Mouse (Mus musculus): ENCODE measurements around the gene Prpf38a. TPM values are rescaled to one million over a fixed set of nuclear protein-coding genes. Genes with fewer than 3 reads are reported as not detected.

Prpf38a gene
- polyA plus RNA-seq (2012; rRNA removed) = 31.8 and 34.6 TPM in 2 replicates

DNA sequence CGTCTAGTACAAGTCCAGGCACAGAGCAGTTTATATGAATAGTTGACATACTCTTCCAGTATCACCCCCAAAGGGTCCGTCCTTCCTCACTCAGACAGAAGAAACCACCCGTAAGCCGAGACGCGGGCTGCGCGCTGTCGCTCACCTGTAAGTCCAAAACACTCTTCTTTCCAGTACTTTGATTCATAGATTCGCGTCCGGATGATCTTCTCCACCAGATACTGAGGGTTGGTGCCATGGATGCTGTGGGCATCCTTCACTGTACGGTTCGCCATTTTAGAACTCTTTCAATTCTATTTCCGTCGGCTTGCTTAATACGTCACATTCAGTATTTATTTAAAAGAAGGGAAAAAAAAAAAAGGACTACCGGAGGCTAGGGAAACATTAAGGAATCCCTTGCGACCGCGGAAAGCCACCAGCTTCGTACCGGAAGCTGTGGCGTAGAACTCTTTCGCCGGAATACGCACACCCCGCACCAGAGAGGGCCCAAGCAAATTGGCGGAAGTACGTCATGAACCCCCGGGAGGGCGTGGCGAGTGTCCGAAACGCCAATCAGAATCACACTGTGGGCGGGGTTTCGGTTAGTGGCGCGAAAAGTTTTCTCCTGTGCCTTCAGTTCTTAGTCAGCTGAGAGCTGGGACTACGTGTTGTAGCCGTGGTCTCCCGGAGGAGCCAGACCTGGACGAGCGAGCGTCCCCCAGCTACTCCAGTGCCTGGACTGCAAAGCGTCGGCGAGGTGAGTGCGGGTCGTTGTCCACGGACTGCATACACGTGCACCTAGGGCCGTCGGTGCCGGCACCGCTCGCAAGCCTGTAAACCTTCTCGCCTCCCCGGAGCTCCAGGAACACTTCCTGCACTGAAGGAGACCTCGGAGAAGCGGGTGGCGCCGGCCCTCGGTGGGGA lies at the start of gene Prpf38a, which contains the start of gene Orc1:
TSS of gene Prpf38a (minus strand) at position 497 of the 903 bp plus-strand sequence.
TSS of gene Orc1 (plus strand) at position 584 of the 903 bp plus-strand sequence.
- DNase-seq = peak; percentile 96 to 97
- under 1% methylated on average over 64 of the region's 64 CpGs for WGBS
- TF ChIP-seq POLR2A (IDR thresholded peaks at IDR 0.05; ENCODE audit: borderline replicate concordance, insufficient read depth, low read length) = peak; percentile 77; the same call in 1 of the 2 replicates
- TF ChIP-seq CTCF (IDR thresholded peaks at IDR 0.05; ENCODE audit: borderline replicate concordance, insufficient read depth, low read depth, low read length) = no peak
- peak within 1 kb of the TSS; percentile 35; the same call in 1 of the 2 replicates for H3K27ac ChIP-seq (ENCODE audit: insufficient read depth, low read length)
- H3K4me3 ChIP-seq (replicated peaks; ENCODE audit: insufficient read depth, low read depth, low read length) = peak within 1 kb of the TSS; percentile 90
- H3K4me1 ChIP-seq (ENCODE audit: control insufficient read depth, insufficient read depth, low read length) = no peaks in the 10 kb centered on the region
- no peaks in the 10 kb centered on the region for H3K27me3 ChIP-seq (ENCODE audit: control insufficient read depth, insufficient read depth, low read length)

DNA sequence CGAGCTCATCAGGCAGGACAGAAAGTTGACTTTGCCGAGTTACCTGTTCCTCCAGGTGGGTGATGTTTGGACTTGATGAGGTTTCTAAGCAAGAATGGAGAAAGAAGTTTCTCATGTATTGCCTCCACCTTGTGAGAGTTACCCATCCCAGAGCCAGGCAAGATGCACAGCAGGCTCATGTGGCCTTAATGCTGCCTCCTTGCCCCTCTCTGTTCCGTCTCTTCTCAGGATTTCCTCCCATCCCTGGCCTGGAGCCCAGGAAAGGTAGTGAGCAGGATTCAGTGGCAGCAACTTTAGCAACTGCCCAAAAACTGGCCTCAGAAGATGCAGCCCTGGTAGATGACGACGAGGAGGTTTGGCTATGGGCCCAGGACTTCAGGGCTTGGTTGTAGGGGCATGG lies 47.9 kb upstream of the Prpf38a start:
- no peak for DNase-seq
- Histone ChIP-seq H3K27ac (ENCODE audit: insufficient read depth, low read length) (no peak overlapping the region), H3K4me3 (replicated peaks; ENCODE audit: insufficient read depth, low read depth, low read length) (no peak overlapping the region), H3K4me1 (ENCODE audit: control insufficient read depth, insufficient read depth, low read length) (no peaks in the 10 kb centered on the region; the same call in 1 of the 2 replicates), H3K27me3 (ENCODE audit: control insufficient read depth, insufficient read depth, low read length) (no peaks in the 10 kb centered on the region)
- WGBS = 56% methylated on average over 5 of the region's 5 CpGs
- TF ChIP-seq CTCF (IDR thresholded peaks at IDR 0.05; ENCODE audit: borderline replicate concordance, insufficient read depth, low read depth, low read length) (no peak), POLR2A (IDR thresholded peaks at IDR 0.05; ENCODE audit: borderline replicate concordance, insufficient read depth, low read length) (no peak)

DNA sequence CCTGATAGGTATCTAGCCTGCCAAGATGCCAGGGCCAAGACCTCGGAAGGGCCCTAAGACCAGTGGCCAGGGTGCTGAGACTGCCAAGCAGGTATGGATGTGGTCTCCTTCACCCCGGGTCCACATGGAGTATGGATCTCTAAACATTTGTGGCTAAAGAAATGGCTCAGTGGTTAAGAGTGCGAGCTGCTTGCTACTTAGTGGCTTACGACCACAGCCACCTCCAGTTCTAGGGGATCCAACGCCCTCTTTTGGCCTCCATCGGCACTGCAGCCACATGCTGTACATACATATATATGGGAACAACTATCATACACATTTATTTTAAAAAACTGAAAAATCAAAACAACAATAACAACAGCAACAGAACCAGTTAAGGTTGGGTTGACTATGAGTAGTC lies 42.4 kb upstream of the Prpf38a start:
- Histone ChIP-seq H3K4me1 (ENCODE audit: control insufficient read depth, insufficient read depth, low read length) (peaks cover 9% of the 10 kb centered on the region), H3K27me3 (ENCODE audit: control insufficient read depth, insufficient read depth, low read length) (no peaks in the 10 kb centered on the region), H3K4me3 (replicated peaks; ENCODE audit: insufficient read depth, low read depth, low read length) (no peak overlapping the region), H3K27ac (ENCODE audit: insufficient read depth, low read length) (no peak overlapping the region)
- TF ChIP-seq POLR2A (IDR thresholded peaks at IDR 0.05; ENCODE audit: borderline replicate concordance, insufficient read depth, low read length) (no peak), CTCF (IDR thresholded peaks at IDR 0.05; ENCODE audit: borderline replicate concordance, insufficient read depth, low read depth, low read length) (no peak; the same call in 1 of the 2 replicates)
- DNase-seq = peak in 1 of 2 experiments; percentile 33
- 97% methylated on average over 6 of the region's 6 CpGs for WGBS

DNA sequence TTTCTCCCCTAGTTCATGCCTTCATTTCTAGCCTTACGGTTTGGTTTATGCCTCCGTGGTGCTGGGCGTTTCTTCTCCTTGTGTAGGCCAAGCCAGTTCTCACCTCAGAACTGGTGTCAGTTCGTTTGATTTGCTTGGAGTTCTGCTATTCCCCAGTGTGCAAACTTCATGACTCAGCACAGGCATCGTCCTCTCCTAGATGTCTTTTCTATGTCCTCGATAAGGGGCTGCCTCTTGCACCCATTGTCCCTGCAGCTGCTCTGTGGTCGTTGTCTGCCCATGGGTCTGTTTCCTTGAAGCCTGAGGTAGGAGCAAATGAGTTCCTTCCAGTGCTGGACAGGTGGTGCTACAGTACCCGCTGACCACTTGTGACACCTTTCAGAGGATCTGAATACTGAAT lies 41.4 kb upstream of the Prpf38a start:
- Histone ChIP-seq H3K4me1 (ENCODE audit: control insufficient read depth, insufficient read depth, low read length) (peaks cover 9% of the 10 kb centered on the region), H3K27ac (ENCODE audit: insufficient read depth, low read length) (peak overlapping the region; percentile 77), H3K4me3 (replicated peaks; ENCODE audit: insufficient read depth, low read depth, low read length) (peak overlapping the region; percentile 95), H3K27me3 (ENCODE audit: control insufficient read depth, insufficient read depth, low read length) (no peaks in the 10 kb centered on the region)
- TF ChIP-seq CTCF (IDR thresholded peaks at IDR 0.05; ENCODE audit: borderline replicate concordance, insufficient read depth, low read depth, low read length) (no peak), POLR2A (IDR thresholded peaks at IDR 0.05; ENCODE audit: borderline replicate concordance, insufficient read depth, low read length) (no peak)
- peak; percentile 30 to 39 for DNase-seq
- 4% methylated on average over 8 of the region's 8 CpGs for WGBS

DNA sequence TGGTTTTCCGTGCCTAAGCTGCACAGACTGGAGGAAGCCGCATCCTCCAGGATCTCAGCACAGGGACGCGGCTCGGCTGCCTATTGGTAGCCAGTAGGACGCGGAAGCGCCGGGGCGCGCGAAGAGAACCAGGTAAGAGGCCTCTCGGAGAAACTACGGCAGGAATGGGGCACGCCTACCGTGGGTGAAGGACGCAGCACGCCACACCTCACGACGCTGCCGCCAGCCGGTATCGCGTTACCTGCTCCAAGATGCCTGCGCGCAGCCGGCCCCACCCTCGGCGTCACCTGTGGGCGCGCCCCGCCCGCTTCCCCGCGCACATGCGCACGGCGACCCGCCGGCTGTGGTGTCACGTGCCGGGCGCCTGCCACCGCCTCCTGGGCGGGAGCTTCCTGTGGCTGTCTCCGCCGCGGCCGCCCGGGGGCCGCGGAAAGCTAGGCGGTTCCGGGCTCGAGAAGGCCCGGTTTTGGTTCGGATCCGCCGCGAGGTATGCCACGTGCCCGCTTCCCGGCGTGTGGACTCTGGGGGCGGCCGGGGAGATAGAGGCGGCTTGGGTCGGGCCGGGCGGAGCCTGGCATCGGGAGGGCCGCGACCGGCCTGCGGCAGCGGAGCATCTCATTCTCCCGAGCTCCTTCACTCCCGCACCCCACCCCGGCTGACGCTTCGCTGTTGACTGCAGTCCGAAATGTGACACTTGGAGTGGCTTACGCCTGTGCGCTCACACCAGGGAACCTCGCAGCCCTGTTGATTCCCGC lies 40.6 kb upstream of the Prpf38a start, which contains the start of gene Cc2d1b:
TSS of gene Cc2d1b (plus strand) at position 354 of the 755 bp plus-strand sequence.
- DNase-seq = peak; percentile 94 to 96
- no peaks in the 10 kb centered on the region for H3K27me3 ChIP-seq (ENCODE audit: control insufficient read depth, insufficient read depth, low read length)
- TF ChIP-seq CTCF (IDR thresholded peaks at IDR 0.05; ENCODE audit: borderline replicate concordance, insufficient read depth, low read depth, low read length) (no peak), POLR2A (IDR thresholded peaks at IDR 0.05; ENCODE audit: borderline replicate concordance, insufficient read depth, low read length) (peak; percentile 90)
- peaks cover 9% of the 10 kb centered on the region; the same call in 1 of the 2 replicates for H3K4me1 ChIP-seq (ENCODE audit: control insufficient read depth, insufficient read depth, low read length)
- H3K4me3 ChIP-seq (replicated peaks; ENCODE audit: insufficient read depth, low read depth, low read length) = peak within 1 kb of the TSS; percentile 95
- H3K27ac ChIP-seq (ENCODE audit: insufficient read depth, low read length) = peak within 1 kb of the TSS; percentile 77
- WGBS = under 1% methylated on average over 86 of the region's 86 CpGs

DNA sequence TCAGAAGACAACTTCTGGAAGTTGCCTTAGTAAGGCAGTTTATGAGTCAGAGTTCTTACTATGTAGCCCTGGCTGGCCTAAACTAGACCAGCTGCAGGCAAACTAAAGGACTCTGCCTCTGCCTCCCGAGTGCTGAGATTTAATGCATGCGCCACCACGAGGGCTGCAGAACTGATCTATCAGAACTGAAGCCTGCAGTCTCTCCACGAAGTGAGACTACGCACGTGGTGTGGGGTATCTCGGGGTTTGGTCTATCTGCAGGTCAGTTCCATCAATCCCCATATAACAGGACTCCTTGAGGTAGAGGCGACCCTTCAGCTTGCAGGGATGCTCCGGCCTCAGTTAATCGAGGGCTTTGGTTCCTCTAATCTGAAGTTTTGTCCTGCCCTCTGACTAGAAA lies 40.0 kb upstream of the Prpf38a start:
- TF ChIP-seq POLR2A (IDR thresholded peaks at IDR 0.05; ENCODE audit: borderline replicate concordance, insufficient read depth, low read length) (no peak), CTCF (IDR thresholded peaks at IDR 0.05; ENCODE audit: borderline replicate concordance, insufficient read depth, low read depth, low read length) (no peak)
- Histone ChIP-seq H3K4me3 (replicated peaks; ENCODE audit: insufficient read depth, low read depth, low read length) (peak overlapping the region; percentile 95), H3K27ac (ENCODE audit: insufficient read depth, low read length) (peak overlapping the region; percentile 39), H3K4me1 (ENCODE audit: control insufficient read depth, insufficient read depth, low read length) (peaks cover 9% of the 10 kb centered on the region; the same call in 1 of the 2 replicates), H3K27me3 (ENCODE audit: control insufficient read depth, insufficient read depth, low read length) (no peaks in the 10 kb centered on the region)
- DNase-seq = no peak
- 1% methylated on average over 10 of the region's 10 CpGs for WGBS

GRCm38 (mm10) chr4:108618586-108618985 lies 39.5 kb upstream of the Prpf38a start:
- TF ChIP-seq POLR2A (IDR thresholded peaks at IDR 0.05; ENCODE audit: borderline replicate concordance, insufficient read depth, low read length) (no peak), CTCF (IDR thresholded peaks at IDR 0.05; ENCODE audit: borderline replicate concordance, insufficient read depth, low read depth, low read length) (no peak)
- Histone ChIP-seq H3K27me3 (ENCODE audit: control insufficient read depth, insufficient read depth, low read length) (no peaks in the 10 kb centered on the region), H3K4me1 (ENCODE audit: control insufficient read depth, insufficient read depth, low read length) (peaks cover 9% of the 10 kb centered on the region; the same call in 1 of the 2 replicates), H3K27ac (ENCODE audit: insufficient read depth, low read length) (no peak overlapping the region), H3K4me3 (replicated peaks; ENCODE audit: insufficient read depth, low read depth, low read length) (peak overlapping the region; percentile 95)
- DNase-seq = no peak
- WGBS = 72% methylated on average over 4 of the region's 4 CpGs
